Mouse (Mus musculus) olfactory bulb, adult 2 months (tissue): ENCODE data around the gene Gm16181.

ENCODE experiments used
- CTCF ChIP-seq: fragments of 200-500 bp; IDR thresholded peaks from 2 replicates; pipeline ENCODE4 v1.5.1; 2012; ENCODE audit warnings: low read depth, mild to moderate bottlenecking, low read length, moderate library complexity; ENCODE audit not compliant: insufficient read depth
- POLR2A ChIP-seq: fragments of 200-500 bp; IDR thresholded peaks from 2 replicates; pipeline ENCODE4 v1.6.1; 2012; ENCODE audit warnings: mild to moderate bottlenecking, low read depth, low read length, moderate library complexity; ENCODE audit not compliant: insufficient read depth

DNA sequence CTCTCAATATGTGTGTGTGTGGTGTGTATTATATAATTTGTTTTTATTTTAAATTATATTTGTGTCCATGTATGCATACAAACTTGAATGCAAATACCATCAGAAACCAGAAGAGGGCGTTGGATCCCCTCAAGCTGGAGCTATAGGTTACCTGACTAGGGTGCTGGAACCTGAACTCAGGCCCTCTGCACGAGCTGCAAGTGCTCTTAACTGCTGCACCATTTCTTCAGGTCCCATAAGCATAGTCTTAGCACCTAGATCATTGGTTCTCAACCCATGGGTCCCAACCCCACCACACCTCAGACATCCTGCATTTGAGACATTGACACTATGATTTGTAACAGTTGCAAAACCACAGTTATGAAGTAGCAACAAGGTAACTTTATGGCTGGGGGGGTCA lies 28.9 kb upstream of the Gm16181 start:
- TF ChIP-seq POLR2A = no peak
- no peak for TF ChIP-seq CTCF
